Mouse (Mus musculus) small intestine, adult 2 months (tissue): ENCODE results near the gene Atp8b4.

Experiments
- CTCF ChIP-seq: fragments of 200-500 bp; IDR thresholded peaks from 2 replicates; pipeline ENCODE4 v1.5.1; 2012; ENCODE audit warnings: low read depth, mild to moderate bottlenecking, control low read depth, inconsistent platforms, low read length, moderate library complexity, mixed read lengths; ENCODE audit not compliant: insufficient replicate concordance, insufficient read length; ENCODE audit errors: extremely low read depth
- POLR2A ChIP-seq: fragments of 200-500 bp; IDR thresholded peaks from 2 replicates; pipeline ENCODE4 v1.6.1; 2012; ENCODE audit warnings: low read depth, mild to moderate bottlenecking, control low read depth, inconsistent platforms, low read length, moderate library complexity

GRCm38 (mm10) chr2:126425223-126425622 is 75.3 kb downstream of the Atp8b4 start:
- TF ChIP-seq CTCF, result no peak
- no peak for TF ChIP-seq POLR2A
